Mouse (Mus musculus): Measurements from ENCODE around the gene Ugt1a7c.
"Not testable (repeated sequence)": the region's sequence is repeated elsewhere in the genome, so short reads cannot be mapped to it uniquely, and the experiment has no call there.

DNA sequence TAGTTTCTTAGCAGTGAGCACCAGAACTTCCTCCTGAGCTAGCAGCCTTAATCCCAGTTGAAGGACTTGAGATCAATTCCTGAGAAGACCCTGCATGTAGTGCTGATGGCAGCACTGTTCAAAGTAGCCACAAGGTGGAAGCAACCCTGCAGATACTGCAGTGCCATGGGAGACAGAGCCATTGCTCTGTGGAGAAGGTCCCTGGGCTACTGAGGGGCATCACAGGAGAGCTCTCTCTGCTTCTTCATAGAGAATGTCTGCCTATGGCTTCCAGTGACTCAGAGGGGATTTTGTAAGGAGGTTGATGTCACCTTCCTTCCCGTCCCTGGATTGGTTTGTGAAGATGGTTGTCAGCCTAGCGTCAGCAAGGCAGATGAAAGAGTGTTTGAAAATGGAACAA is 55.3 kb downstream of the Ugt1a7c start:
- TF ChIP-seq CTCF (IDR thresholded peaks at IDR 0.05; ENCODE audit: control insufficient read depth, insufficient read depth, insufficient read length): peak; percentile 2
- not testable (repeated sequence) for TF ChIP-seq CEBPB (IDR thresholded peaks at IDR 0.05; ENCODE audit: low read depth)

Data from C2C12 (cell line).